Mouse (Mus musculus) heart, adult 18-20 months (tissue): ENCODE results near the gene Kcnh4. TPM values are rescaled to one million over a fixed set of nuclear protein-coding genes. Genes with fewer than 3 reads are reported as not detected.

ENCODE experiments used
- DNase-seq, 2 experiments: peaks; one replicate each; pipeline ENCODE4 v3.0.0; 2021 to 2022; ENCODE audit warnings: mixed read lengths in 1 of 2
- total RNA-seq, 2 experiments: library from RNA; stranded (reverse); gene quantifications; 2 replicates each; pipeline ENCODE4 v1.2.3; 2021

Gene Kcnh4
- total RNA-seq, 2 experiments from 2014 or later, result not detected

- DNase-seq, result no peak
These were observed 50.4 kb downstream of the Kcnh4 start for GRCm38 (mm10) chr11:100709201-100709810.

GRCm38 (mm10) chr11:100705095-100705747, 54.5 kb downstream of the Kcnh4 start:
- no peak for DNase-seq

GRCm38 (mm10) chr11:100703851-100704531, 55.8 kb downstream of the Kcnh4 start, which contains the start of gene Dhx58:
Gene Dhx58, minus strand, starts transcription at chr11:100704271.
- DNase-seq, result peak; percentile 56 to 58

- DNase-seq, result no peak
These were observed 56.4 kb downstream of the Kcnh4 start for GRCm38 (mm10) chr11:100703366-100703765.

- no peak for DNase-seq
These were observed 56.8 kb downstream of the Kcnh4 start for GRCm38 (mm10) chr11:100702906-100703305.

GRCm38 (mm10) chr11:100702081-100702851, 57.5 kb downstream of the Kcnh4 start:
- DNase-seq, result peak; percentile 81 to 85

- DNase-seq, result peak; percentile 75 to 83
These were observed 58.4 kb downstream of the Kcnh4 start for GRCm38 (mm10) chr11:100701301-100701700.

GRCm38 (mm10) chr11:100700710-100701109, 59.0 kb downstream of the Kcnh4 start:
- no peak for DNase-seq

GRCm38 (mm10) chr11:100697921-100698320, 61.8 kb downstream of the Kcnh4 start:
- no peak for DNase-seq

GRCm38 (mm10) chr11:100694926-100695325, 64.8 kb downstream of the Kcnh4 start:
- peak; percentile 69 to 90 for DNase-seq

- DNase-seq, result no peak
These were observed 66.6 kb downstream of the Kcnh4 start for GRCm38 (mm10) chr11:100693154-100693553.

GRCm38 (mm10) chr11:100692164-100692616, 67.6 kb downstream of the Kcnh4 start, which contains the start of gene Zfp385c:
Gene Zfp385c, minus strand, starts transcription at chr11:100692455.
- no peak for DNase-seq

GRCm38 (mm10) chr11:100690389-100690788, 69.4 kb downstream of the Kcnh4 start:
- no peak for DNase-seq

Other genes starting within 250 kb of the Kcnh4 start
- gene Acly, start 231.9 kb downstream of the Kcnh4 start, total RNA-seq, result 10 to 100 TPM; 35.6 to 80.9 TPM
- gene Ttc25, start 214.3 kb downstream of the Kcnh4 start, total RNA-seq, result under 1 TPM; 0.17 to 0.46 TPM
- 1 to 10 TPM; 6.1 to 7.7 TPM for gene Cnp, start 185.0 kb downstream of the Kcnh4 start, total RNA-seq
- gene Nkiras2, start 140.7 kb downstream of the Kcnh4 start, total RNA-seq, result 10 to 100 TPM; 48.6 to 50.6 TPM
- gene Dnajc7, start 139.8 kb downstream of the Kcnh4 start, total RNA-seq, result 100 to 1,000 TPM; 126 to 128 TPM
- gene Zfp385c, start 67.5 kb downstream of the Kcnh4 start, total RNA-seq, result under 1 TPM; 0.12 to 0.44 TPM
- 1 to 10 TPM in 1 of 2 experiments, under 1 TPM in 1; 0.60 to 1.0 TPM for gene Dhx58, start 55.7 kb downstream of the Kcnh4 start, total RNA-seq
- gene Kat2a, start 47.5 kb downstream of the Kcnh4 start, total RNA-seq, result 10 to 100 TPM; 12.2 to 14.7 TPM
- gene Hspb9, start 46.1 kb downstream of the Kcnh4 start, total RNA-seq, result not detected
- 10 to 100 TPM; 53.9 to 59.8 TPM for gene Rab5c, start 21.7 kb downstream of the Kcnh4 start, total RNA-seq
- gene Hcrt, start 3.0 kb upstream of the Kcnh4 start, total RNA-seq, result not detected
- 10 to 100 TPM in 1 of 2 experiments, 1 to 10 TPM in 1; 9.8 to 13.4 TPM for gene Ghdc, start 11.0 kb upstream of the Kcnh4 start, total RNA-seq
- 10 to 100 TPM; 55.0 to 60.1 TPM for gene Stat5b, start 90.8 kb upstream of the Kcnh4 start, total RNA-seq
- 10 to 100 TPM; 17.2 to 23.0 TPM for gene Stat5a, start 99.4 kb upstream of the Kcnh4 start, total RNA-seq
- 10 to 100 TPM; 71.8 to 83.2 TPM for gene Stat3, start 179.6 kb upstream of the Kcnh4 start, total RNA-seq
- gene Cavin1, start 210.9 kb upstream of the Kcnh4 start, total RNA-seq, result 100 to 1,000 TPM; 192 to 214 TPM
- gene Atp6v0a1, start 249.5 kb upstream of the Kcnh4 start, total RNA-seq, result 10 to 100 TPM; 87.1 to 92.2 TPM